Mouse (Mus musculus) megakaryocyte progenitor cell, adult 5-6 weeks (primary cell): ENCODE results near the gene Grk5. TPM values are rescaled to one million over a fixed set of nuclear protein-coding genes. Genes with fewer than 3 reads are reported as not detected.
A peak's percentile ranks its signal among the peaks of the same experiment; 100 is the strongest.

Source experiments
- ATAC-seq: replicated peaks from 2 replicates; pipeline ENCODE4 v1.8.0; 2016; ENCODE audit warnings: mild to moderate bottlenecking, moderate TSS enrichment, inconsistent platforms; ENCODE audit not compliant: poor library complexity
- total RNA-seq, 2 experiments: library from RNA; stranded (forward) in 1 of 2; stranded (reverse) in 1 of 2; fragments of 157-497, 149-512 nt in 1 of 2; fragments of 200-1000 nt in 1 of 2; gene quantifications; 2 replicates each; pipeline versions ENCODE4 v1.2.3 to v1.2.4; 2015 to 2017

Gene Grk5
- total RNA-seq, 2 experiments from 2014 or later, result 0.96 to 3.3 TPM

DNA sequence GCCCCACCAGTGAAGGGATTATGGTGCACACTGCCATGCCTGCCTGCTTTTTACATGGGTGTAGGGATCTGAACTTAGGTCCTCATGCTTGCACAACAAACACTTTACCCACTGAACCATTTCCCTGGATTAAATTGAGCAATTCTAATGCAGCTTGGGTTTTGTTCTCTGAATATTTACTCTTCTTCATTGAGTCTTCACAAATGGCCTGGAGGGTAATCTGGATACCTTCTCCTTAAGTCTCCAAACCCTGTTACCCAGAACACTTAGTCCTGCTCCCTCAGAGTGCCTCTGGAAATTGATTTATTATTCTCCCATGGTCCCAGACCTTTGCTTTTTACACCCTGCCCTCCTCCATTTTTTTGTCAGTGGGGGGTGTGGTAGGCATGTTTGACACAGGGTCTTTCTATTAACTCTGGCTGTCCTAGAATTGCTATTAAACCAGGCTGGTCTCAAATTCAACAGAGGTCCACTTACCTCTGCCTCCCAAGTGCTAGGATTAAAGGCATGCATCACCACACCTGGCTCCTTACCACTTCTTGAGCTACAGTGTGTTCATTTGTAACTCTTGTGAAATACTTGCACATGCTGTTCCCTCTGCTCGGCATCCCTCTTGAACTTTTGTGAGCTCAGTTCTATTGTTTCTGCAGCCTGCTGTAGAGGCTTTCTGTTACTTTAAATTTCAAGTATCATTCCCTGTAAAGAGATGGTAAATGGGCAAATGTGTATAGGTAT is 82.9 kb downstream of the Grk5 start:
- no peak for ATAC-seq

DNA sequence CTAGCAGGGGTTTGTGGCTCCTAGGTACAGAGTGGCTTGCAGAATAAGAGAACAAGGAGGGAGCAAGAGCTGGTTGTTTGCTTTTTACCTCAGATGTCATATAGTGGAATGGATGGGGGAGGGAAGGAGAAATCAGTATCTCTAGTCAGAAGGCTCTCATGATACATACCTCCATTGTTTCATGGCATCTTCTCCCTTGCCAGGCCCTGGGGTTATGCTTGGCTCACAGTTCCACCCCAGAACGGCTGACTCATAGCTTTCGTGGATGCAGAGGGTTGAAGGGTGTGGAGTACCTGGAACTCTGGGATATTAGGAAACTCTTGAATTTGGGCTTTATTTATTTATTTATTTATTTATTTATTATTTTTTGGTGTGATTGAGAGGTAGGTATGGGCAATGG is 84.0 kb downstream of the Grk5 start:
- no peak for ATAC-seq

DNA sequence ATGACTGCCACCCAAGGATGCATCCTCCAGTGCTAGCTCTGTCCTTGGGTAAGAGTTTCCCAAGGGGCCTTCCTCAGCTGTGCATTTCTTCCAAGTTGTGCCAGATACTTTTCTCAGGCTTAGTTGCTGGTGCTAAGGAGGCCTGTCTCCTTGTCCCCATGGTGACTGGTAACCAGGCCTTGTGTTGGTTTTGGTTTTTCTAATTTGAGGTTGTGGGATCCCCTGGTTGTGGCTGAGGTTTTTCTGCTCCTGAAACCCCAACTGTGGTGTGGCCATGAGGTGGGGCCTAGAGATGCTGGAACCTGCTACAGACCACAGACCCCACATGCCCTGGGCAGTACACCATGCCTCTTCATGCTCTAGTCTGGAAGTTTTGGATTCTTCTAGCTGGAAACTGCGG is 90.0 kb downstream of the Grk5 start:
- ATAC-seq, result peak; percentile 44

DNA sequence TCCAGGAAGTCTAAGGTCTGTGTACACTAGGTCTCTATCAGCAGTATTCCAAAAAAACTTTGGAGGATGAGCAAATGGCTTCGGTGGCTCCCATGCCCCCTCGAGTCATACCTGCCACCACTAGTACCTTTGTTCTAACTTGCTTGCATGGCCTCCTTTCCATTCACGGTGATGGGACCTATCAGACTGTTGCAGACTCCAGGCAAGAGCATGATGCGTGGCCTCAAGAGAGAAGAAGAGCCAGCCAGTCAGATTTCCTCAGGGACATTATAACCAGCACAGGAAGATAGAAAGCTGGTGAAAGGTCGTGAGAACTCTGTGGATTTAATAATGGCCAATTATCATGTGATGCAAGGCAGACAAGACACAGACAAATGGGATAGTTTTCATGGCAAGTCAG is 91.8 kb downstream of the Grk5 start:
- no peak for ATAC-seq

DNA sequence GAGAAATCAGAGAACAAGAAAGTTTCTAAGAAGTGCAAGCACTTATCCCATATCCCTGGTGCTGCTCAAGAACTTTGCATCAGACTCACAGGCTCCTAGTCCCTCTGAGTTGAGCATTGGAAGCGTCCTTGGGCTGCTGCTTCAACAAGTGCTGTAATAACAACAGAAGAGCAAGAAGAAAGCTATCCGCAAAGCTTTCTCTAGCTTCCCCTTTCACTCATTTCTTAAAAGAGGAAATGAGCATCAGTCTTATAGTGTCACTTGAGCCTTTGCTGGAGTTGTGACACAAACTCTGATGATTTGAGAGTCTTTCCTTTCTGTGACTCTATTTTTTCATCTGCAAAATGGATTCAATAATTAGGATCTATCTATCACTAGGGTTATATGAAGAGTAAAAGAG is 92.3 kb downstream of the Grk5 start:
- ATAC-seq, result peak; percentile 83

DNA sequence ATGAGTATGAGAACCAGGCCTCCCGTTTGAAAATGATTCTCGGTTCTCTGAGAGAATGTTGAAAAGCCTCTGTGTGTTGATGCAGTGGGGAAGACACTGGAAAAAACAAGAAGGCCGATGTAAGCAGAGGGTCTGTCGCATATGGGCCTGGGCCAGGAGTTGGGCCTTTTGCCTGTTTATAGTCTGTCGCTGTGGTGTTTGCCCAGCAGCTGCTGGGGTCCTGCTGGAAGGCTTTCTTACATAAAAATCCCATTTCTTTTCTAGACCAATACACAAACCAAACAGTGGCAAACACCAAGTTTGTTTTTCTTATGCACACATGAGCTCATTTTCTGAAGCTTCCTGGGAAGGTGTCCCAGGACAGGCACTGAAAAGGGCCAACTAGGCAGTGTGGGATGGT is 100.2 kb downstream of the Grk5 start:
- ATAC-seq, result no peak

DNA sequence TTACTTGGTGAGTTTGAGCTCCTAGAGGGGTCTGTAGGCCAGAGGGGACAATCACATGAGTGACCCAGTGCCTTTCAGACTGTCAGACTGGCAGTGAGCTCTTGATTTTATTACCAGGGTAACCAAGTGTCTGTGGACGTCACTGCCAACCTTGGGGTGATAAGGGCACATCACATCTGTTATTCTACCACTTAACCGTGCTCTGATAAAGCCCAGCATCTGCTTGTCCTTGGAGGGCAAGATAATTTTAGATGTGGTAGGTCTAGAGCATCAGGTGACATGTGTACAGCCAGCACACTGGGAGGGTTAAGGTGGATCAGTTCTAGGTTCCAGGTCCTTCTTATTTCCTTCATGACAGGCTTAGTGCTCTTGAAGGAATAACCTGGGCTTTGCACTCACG is 104.7 kb downstream of the Grk5 start:
- ATAC-seq, result peak; percentile 92

DNA sequence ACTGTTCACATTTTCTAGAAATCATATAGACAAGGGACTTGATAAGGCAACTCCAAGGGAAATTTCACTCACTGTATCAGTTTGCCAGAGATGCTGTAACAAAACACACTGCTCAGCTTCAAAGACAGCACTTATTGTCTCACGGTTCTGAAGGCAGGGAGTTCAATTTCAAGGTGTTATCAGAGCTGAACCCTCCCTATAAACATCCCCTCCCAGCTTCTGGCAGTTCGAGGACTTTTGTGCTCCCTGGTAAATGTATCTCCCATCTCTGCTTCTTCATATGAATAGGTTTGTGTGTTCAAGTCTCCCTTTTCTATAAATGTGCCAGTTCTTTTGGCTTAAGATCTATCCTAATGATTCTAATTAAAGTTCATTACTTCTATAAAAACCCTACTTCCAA is 105.3 kb downstream of the Grk5 start:
- no peak for ATAC-seq

DNA sequence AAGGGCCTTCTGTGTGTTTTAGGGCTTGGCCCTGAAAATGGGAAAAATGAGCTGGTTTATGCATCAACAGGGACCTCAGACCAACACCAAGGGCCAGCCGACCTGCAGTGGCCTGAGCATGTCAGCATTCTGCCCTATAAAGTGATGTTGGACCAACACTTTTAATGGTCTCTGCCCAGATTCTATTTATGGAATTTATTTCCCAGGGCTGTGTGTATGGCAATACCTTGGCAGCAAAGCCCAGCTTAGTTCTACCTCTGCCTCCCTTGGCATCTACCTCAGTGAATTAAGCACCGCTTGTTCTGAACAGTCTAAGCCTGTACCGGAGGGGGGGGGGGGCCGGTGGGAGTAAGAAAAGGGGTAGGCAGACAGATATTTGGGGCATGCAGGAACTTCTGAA is 108.2 kb downstream of the Grk5 start:
- ATAC-seq, result no peak

DNA sequence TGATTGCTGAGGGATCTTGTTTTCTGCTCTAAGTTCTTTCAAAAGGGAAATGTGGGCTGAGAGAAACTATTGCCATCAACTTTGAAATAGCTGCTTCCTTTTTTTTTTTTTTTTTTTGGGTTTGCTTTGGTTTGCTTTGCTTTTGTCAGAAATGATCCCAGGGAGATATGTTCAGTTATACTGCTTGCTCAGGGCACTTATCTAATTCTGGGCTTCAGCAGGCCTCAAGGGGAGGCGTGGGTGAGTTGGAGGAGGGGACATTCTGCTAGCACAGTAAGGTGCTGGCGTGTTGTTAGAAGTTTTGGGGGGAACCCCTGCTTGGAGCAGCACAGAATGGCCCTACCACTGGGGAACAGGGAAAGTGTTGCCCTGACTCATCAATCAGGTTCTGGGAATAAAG is 110.1 kb downstream of the Grk5 start:
- ATAC-seq, result peak; percentile 51

DNA sequence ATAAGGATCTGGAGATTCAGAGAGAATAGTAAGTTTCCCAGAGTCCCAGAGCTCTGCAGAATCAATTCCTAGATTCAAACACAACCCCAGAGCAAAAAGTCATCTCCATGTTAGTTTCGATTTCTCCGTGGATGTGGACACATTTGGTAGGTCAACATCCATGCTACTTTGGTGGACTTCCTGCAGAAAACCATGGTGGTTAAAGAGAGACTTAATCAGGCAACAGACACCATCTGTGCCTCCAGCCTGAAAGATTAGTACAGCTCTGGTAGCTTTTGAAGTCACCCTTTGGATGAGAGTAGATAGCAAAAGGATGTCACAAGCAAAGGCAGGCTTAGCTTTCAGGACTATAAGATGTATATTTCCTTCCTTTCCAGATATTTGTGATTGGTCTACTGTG is 111.4 kb downstream of the Grk5 start:
- 0 out of 2 replicates have a peak, but pooled peaks have one; percentile 20 for ATAC-seq

DNA sequence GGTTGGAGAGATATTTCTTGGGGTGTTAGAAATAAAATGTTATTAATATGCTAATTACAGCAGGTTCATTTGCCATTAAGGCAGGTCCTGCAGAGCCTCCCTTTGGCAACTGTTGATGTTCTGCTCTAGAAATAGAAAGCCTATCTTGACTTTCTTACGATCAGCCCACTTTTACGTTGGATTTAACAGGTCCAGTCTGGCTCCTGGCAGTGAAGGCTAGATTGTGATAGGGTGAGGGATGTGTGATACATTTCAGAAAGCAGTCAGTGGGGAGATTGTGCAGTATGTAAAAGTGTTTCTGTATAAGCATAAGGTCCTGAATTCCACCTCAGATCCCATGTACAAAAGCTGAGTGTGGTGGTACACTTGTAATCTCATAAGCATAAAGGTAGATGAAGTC is 119.7 kb downstream of the Grk5 start:
- no peak for ATAC-seq

DNA sequence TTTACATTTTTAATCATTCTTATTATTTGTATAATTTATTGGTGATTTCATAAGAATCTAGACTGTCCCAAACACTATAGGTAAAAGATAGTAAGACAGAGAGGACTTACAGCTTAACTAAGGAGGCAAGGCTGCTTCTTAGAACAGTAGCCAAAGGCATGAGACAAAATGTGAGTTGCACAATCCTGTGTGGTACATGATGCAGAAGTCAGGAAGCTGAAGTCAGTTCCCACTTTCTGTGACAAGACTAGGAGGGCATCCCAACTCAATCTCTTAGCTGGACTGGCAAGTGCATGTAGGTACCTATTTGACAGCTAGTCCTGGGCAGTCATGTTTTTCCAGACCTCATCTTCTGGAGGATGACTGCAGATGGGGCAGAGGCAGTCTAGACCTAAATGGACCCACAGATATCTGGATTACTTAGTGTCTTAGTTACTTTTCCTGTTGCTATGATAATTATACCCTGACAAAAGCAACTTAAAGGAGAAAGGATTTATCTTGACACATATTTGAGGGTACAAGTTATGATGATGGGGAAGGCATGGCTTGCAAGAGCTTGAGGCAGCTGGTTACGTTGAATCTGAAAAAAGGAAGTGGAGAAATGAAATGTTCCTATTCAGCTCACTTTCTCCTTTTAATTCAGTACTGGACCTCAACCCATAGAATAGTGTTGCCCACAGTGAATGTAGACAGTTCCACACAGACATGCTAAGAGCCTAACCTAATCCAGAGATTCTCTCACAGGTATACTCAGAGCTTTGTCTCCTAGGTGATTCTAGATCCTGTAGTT is 128.1 kb downstream of the Grk5 start:
- ATAC-seq, result peak; percentile 89

DNA sequence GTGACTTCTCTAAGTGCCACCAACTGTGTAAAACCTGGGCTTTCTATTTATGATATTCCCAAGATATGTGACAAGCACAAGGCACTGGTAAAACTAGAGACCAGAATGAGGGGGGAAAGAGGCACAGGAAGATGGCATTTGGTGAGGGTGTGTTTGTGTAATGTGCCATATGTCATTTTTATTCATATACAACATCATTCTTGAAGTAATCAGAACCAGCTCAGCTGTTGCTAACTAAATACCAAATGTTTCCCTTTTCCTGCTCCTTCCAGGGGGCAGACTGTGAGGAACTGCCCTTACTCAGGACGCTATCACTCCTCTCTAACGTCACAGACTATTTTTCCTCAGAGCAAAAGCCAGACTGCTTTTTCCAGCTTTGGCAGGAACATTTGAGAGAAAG is 132.0 kb downstream of the Grk5 start:
- ATAC-seq, result no peak

DNA sequence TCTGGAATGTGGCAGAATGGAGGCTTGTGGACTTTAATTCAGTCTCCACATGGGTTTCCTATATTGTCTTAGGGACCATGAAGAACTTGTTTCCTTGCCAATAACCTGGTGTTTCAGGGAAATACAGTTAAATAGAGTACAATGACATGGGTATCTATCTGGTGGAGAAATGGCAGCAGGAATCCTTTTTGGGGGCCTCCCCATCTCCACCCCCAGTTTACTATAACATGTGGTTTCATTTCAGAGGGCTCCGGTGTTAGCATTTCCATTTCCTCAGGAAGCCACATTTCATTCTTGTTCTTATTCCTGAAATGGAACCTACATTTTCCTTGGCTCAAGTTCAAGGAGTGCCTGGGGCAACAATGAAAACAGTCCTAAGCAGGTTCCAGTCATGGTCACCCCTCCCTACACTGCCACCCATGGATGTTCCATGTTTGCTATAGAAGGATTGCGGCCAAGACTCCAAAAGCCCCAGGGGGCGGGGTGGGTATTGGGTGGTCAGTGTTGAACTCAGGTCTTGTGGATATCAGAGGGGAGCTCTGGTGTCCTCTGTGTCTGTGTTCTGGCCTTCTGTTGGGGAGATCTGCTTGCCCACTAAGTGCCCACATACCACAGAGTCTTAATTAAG is 132.5 kb downstream of the Grk5 start:
- ATAC-seq, result no peak

DNA sequence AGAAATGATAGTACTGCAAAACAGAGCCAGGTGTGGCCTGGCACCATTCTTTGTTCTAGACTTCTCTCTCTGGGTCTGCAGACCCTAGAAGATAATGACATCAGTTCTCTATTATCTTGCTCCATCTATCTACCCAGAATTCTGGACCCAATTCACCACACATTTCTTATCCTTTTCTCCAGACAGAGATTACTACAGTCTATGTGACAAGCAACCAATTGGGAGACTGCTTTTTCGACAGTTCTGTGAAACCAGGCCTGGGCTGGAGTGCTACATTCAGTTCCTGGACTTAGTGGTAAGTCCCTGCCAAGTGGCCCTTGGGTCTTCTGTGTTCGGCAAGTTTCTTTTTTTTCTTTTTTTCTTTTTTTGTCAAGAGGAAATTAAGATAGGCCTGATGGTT is 142.0 kb downstream of the Grk5 start:
- ATAC-seq, result 0 out of 2 replicates have a peak, but pooled peaks have one; percentile 37

DNA sequence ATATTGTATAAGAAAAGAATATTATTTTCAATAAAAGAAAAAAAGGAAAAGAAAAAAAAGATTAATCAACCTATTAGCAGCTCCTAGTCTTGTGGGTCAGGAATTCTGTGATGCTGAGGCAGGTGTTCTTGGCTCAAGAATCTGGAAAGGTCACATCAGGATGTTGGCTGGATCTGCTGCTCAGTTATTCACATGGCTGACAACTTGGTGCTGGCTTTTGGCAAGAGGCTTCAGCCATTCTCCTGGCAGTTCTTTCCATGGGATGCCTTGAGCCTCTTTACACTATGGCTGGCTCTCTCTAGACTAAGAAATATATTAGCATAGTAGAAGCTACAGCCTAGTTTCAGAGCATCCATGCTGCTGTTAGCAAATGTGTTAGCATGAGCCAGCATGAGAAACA is 149.6 kb downstream of the Grk5 start:
- ATAC-seq, result no peak

DNA sequence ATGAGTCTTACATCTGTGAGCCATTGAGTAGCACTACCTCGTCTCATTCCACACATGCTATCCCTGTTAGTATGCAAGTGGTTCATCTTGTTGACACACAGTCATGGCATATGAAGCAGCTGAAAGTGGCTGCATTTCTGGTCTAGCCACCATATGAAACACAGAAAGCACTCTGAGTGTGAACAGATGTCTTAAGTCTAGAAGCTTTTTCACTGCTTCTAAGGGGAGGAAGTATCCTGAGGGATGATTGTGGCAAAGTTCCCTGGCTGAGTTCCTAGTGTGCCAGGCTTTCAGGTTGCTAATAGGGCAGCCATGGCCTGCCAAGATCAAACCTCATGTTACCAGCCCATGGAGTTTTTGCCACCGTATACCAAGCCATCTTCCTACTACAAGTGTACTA is 159.1 kb downstream of the Grk5 start:
- ATAC-seq, result no peak

DNA sequence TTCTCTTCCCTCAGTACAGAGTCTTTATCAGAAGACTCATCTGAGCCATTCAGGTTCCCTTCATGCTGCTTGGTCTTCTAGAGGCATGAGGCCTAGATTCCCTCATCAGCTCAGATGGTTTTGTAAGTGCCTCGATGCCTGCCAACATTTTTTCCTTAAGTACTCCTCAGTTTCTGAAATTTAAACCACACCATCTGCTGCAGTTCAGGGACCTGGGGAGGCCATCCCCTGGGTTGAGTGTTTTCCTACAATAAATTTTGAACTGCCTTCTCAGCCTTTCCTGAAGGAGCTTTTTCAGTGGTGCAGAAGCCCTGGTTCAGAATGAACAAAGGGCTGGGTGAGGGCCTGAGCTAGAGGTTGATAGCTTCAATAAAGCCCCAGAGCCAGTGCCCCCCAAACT is 159.9 kb downstream of the Grk5 start:
- no peak for ATAC-seq

DNA sequence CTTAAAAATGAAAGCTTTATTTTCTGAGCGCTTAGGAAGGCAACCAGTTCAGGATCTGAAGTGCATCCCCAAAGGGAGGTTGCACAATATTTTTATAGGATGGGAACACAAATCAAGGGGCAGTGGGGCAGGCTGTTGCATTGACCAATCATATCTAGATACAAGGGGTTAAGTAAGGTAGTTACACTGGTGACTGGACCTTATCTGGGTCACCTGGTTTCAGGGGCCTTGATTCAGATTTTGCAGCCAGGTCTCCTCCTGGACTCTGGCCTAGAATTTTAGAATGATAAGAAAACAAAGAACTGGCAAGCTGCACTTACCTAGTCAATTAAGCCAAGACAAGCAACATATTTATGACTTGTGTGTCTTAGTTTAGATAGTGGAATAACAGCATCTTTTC is 161.6 kb downstream of the Grk5 start:
- no peak for ATAC-seq

DNA sequence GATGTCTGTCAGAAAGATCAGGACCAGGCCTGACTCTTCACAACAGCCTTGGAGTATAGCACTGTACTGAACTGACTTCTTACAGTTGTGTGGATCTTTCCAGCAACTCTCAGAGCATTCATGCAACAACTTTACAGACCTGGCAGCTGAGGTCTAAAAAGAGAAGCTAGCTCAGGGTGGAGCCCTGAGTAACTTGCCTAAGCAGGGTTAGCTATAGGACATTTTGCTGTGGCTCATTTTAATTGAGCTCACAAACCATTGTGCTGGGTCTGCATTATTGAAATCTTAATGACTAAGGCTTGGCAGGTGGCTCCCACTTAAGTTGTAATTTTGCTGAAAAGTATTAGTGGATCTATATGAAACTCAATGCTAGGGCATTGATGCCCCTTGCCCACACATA is 162.5 kb downstream of the Grk5 start:
- no peak for ATAC-seq

DNA sequence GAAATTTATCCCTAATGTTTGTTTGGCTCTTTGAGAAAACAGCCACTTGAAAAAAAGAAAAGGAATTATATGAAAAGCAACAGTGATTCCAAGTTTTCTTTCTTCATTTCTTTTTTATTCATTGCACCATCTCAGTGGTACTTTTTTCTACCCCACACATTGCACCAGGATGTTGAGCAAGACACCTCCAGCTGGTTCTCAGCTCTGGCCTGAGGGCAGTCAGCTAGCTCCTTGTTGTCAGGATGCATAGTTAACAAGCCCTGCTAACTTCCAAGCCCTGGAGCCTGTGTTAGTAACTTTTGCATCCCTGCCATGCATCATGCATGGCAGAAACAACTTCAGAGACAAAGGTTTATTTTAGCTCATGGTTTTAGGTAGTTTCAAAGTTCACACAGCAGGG is 163.2 kb downstream of the Grk5 start:
- peak; percentile 94 for ATAC-seq
